In genomic region chr7:66448304-66448703, GRCm38 (mm10) we compare ENCODE assay signal across 14 mouse cellular contexts. TPM values are rescaled to one million over a fixed set of nuclear protein-coding genes. Genes with fewer than 3 reads are reported as not detected.
"Had no signal": no experiment of that assay in that cellular context is flagged by ENCODE, and none has a peak within 500 bp of the region (broad histone marks: within the 10 kb centered on the region; RNA-seq: fewer than 3 reads in every experiment).

No protein-coding gene starts in this region.

- H3K9ac ChIP-seq: limb, embryonic 15.5 days; neural tube, embryonic 12.5 days; stomach, embryonic 15.5 days had no signal

- H3K36me3 ChIP-seq: limb, embryonic 15.5 days; neural tube, embryonic 12.5 days; stomach, embryonic 15.5 days had no signal

- H3K4me3 ChIP-seq: limb, embryonic 15.5 days; neural tube, embryonic 12.5 days; stomach, embryonic 15.5 days had no signal

- H3K9me3 ChIP-seq: limb, embryonic 15.5 days; stomach, embryonic 15.5 days had no signal

- H3K27ac ChIP-seq: limb, embryonic 15.5 days; neural tube, embryonic 12.5 days; stomach, embryonic 15.5 days had no signal

- H3K4me2 ChIP-seq: limb, embryonic 15.5 days; neural tube, embryonic 12.5 days; stomach, embryonic 15.5 days had no signal

- ATAC-seq: intestine, postnatal 0 days had no signal

- DNase-seq: kidney, adult 8-10 months; kidney, postnatal 25 days; layer of hippocampus, adult 9-11 months; layer of hippocampus, postnatal 36 days; midbrain, embryonic 14.5 days; retina, postnatal 1 day; right cerebral cortex, postnatal 14 days; thymus, adult 2 months; thymus, postnatal 25 days had no signal

- H3K27me3 ChIP-seq: limb, embryonic 15.5 days; neural tube, embryonic 12.5 days; stomach, embryonic 15.5 days had no signal

RNA-seq across cellular contexts. Expression of gene Aldh1a3, which starts 21.0 kb away (rescaled TPM):
- total RNA-seq: neutrophil, adult 5-6 weeks had no signal
